Mouse (Mus musculus): ENCODE data around the gene Gstz1. TPM values are rescaled to one million over a fixed set of nuclear protein-coding genes. Genes with fewer than 3 reads are reported as not detected.
A peak's percentile ranks its signal among the peaks of the same experiment; 100 is the strongest.
"Not testable (repeated sequence)": the region's sequence is repeated elsewhere in the genome, so short reads cannot be mapped to it uniquely, and the experiment has no call there.

Gene Gstz1
- total RNA-seq, 2 experiments from 2014 or later, result 48.6 to 49.3 TPM

- DNase-seq (ENCODE audit: low spot score in 2 of 2), result no peak
These were observed 10.4 kb downstream of the Gstz1 start for GRCm38 (mm10) chr12:87157361-87157760.

GRCm38 (mm10) chr12:87158099-87158498 is 11.1 kb downstream of the Gstz1 start:
- no peak for DNase-seq (ENCODE audit: low spot score in 2 of 2)

GRCm38 (mm10) chr12:87160310-87160709 is 13.3 kb downstream of the Gstz1 start:
- DNase-seq (ENCODE audit: low spot score in 2 of 2), result no peak

DNA sequence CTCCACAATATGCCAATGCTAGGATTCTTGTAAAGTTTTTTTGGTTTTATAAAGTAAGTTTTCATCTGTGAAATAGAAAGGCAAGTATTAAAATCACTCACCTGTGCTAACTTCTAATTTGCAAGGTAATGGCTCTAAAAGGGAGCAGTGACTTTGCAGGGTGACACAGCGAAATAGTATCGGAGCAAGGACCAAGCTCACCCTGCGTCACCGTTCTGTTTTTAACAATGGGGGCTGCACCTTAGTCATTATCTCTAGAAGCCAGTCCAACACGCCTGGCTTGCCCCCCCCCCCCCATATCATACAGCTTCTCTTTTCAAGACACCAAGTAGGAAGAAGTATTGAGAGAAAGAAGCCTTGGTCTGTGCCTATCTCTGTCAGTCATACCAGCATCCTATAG is 13.8 kb downstream of the Gstz1 start:
- DNase-seq (ENCODE audit: low spot score in 2 of 2), result no peak

DNA sequence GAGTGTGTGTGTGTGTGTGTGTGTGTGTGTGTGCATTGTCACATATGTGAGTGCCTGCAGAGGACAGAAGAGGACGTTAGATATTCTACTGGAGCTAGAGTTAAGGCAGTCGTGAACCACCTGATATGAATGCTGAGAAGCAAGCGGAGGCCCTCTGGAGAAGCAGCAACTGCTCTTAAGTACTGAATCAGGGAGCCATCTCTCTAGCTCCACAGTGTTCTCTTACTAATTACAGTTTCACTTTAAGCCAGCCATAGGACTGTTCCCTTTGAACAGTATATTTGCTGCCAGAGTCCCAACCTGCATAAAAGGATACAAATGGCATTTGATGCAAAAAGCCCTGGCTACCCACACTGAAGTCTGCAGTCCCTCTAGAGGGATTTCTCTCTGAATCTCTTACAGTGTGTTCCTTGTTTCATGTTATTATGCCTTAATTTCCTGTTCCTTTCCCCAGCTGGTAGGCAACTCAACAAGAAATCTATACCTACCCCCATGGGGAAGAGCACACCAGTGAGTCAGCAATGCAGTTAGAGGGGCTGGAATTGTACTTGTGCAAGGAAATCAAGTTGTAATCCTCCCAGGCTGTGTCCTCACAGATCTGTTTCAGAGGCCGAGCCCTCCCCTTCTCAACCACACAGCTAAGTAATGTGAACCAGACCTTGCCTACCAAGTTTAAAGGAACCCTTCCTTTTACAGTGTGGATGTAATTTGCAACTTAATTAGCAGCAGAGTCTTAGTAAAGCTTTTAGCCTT is 28.4 kb downstream of the Gstz1 start:
- DNase-seq (ENCODE audit: low spot score in 2 of 2), result no peak

DNA sequence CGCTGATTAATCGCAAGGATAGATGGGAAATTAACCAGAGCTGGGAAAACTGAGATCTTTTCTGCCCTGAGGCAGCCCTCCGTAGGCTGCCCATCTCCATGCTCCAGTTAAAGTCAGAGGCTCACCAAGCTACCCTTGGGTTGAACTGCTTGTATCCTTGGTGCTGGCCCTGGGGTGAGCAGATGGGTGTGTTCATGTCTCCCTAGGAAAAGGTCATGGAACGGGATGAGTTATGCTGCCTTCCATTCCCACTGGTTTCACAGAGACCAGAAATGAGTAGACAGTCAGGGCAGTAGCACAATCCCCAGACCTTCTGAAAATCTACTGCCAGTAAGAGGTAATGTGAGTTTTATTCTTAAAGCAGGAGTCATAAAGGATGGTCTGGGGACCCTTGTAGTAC is 30.7 kb downstream of the Gstz1 start:
- DNase-seq (ENCODE audit: low spot score in 2 of 2), result no peak

GRCm38 (mm10) chr12:87193008-87193407 is 46.0 kb downstream of the Gstz1 start:
- no peak for DNase-seq (ENCODE audit: low spot score in 2 of 2)

GRCm38 (mm10) chr12:87195069-87195468 is 48.1 kb downstream of the Gstz1 start:
- no peak for DNase-seq (ENCODE audit: low spot score in 2 of 2)

GRCm38 (mm10) chr12:87196310-87196709 is 49.3 kb downstream of the Gstz1 start:
- no peak for DNase-seq (ENCODE audit: low spot score in 2 of 2)

GRCm38 (mm10) chr12:87198792-87199191 is 51.8 kb downstream of the Gstz1 start:
- DNase-seq (ENCODE audit: low spot score in 2 of 2), result no peak

- DNase-seq (ENCODE audit: low spot score in 2 of 2), result peak in 1 of 2 experiments; percentile 22
These were observed 52.4 kb downstream of the Gstz1 start, which contains the start of gene Samd15 for GRCm38 (mm10) chr12:87199206-87199972. TSS of gene Samd15 (plus strand) at chr12:87199723.

GRCm38 (mm10) chr12:87199973-87200586 is 53.1 kb downstream of the Gstz1 start, which contains the start of gene Tmed8:
TSS of gene Tmed8 (minus strand) at chr12:87200454.
- DNase-seq (ENCODE audit: low spot score in 2 of 2), result peak; percentile 74 to 78

DNA sequence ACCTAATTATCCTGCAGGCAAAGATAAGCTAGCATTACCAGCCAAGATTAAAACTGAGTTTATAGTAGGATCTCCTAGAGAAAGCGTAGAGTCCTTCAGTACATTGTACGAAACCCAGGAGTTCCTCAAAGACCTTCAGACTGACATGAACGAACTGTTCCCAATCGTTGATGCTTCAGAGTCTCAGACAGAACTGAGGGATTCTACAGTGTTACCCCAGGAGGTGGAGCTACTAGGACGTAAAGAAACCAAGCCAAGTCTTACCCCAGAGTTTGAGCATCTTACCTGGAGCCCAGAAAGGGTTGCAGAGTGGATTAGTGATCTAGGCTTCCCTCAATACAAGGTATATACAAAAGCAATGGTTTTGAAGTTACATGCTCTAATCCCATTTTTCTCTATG is 54.7 kb downstream of the Gstz1 start:
- no peak for DNase-seq (ENCODE audit: low spot score in 2 of 2)

DNA sequence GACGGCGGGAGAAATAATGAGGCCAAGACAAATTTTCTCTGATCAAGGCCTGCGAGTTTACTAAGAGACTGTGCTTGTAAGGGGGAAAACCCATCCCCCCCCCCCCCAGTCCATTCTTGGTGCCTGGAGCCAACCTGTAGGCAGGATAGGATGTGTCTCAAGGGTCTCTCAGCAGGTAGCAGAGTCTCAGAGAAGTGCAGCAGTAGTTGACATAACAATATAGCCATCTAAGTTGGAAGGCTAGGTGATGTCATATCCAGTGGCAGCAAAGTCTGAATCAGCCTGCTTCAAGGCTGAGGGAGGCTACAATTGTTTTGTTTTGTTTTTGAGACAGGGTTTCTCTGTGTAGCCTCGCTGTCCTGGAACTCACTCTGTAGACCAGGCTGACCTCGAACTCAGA is 58.8 kb downstream of the Gstz1 start:
- DNase-seq (ENCODE audit: low spot score in 2 of 2), result not testable (repeated sequence)

DNA sequence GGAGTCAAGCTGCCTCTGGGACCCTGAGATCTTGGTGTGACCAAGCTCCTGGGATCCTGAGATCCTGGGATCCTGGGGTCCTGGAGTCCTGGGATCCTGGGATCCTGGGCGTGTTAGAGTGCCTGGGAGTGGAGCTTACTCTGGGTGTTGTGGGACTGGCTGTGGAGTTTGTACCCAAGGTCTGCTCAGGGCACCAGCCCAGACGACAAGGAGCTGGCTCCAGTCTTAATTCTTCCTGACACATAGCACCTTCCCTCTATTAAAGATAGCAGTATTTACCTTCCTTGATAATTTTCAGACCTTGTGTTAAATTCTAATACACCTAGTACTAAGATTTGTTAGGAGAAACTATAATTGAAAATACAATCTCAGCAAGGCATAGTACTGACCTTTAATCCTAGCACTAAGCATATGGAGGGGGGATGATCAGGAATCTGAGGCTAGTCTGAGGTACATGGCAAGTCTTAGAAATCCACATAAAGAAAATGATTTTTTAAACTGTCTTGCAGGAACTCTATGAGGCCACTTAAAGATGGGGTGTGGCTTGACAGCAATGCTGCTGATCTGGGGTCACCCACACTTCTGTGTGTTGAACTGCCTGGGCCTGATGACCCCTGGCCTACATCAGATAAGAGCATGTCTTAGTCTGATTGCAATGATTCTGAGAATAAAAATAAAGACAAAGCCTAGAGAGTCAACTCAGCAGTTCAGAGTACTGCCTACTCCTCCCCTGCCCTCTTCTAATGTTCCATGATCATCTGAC is 66.1 kb downstream of the Gstz1 start:
- no peak for DNase-seq (ENCODE audit: low spot score in 2 of 2)

Other genes with a start within 250 kb of the Gstz1 start
- gene Cipc, start 200.1 kb upstream of the Gstz1 start, total RNA-seq (2021), result 10 to 100 TPM; 60.4 to 63.6 TPM
- gene Zdhhc22, start 156.7 kb upstream of the Gstz1 start, total RNA-seq (2021), result 10 to 100 TPM in 1 of 2 experiments, 1 to 10 TPM in 1; 9.3 to 22.9 TPM
- gene Tmem63c, start 125.8 kb upstream of the Gstz1 start, total RNA-seq (2021), result 10 to 100 TPM; 30.3 to 33.4 TPM
- 1 to 10 TPM; 1.5 to 2.6 TPM for gene Ngb, start 44.6 kb upstream of the Gstz1 start, total RNA-seq (2021)
- gene Pomt2, start 803 bp downstream of the Gstz1 start, total RNA-seq (2021), result 10 to 100 TPM; 19.0 to 21.3 TPM
- 1 to 10 TPM; 2.5 to 3.7 TPM for gene Samd15, start 52.6 kb downstream of the Gstz1 start, total RNA-seq (2021)
- 10 to 100 TPM; 26.4 to 26.7 TPM for gene Tmed8, start 53.3 kb downstream of the Gstz1 start, total RNA-seq (2021)
- gene Noxred1, start 91.6 kb downstream of the Gstz1 start, total RNA-seq (2021), result 1 to 10 TPM in 1 of 2 experiments, under 1 TPM in 1; 0.93 to 1.2 TPM
- 10 to 100 TPM; 57.5 to 66.0 TPM for gene Vipas39, start 119.1 kb downstream of the Gstz1 start, total RNA-seq (2021)
- gene Ahsa1, start 119.3 kb downstream of the Gstz1 start, total RNA-seq (2021), result 100 to 1,000 TPM; 147 to 157 TPM
- under 1 TPM; 0.52 to 0.60 TPM for gene Ism2, start 152.5 kb downstream of the Gstz1 start, total RNA-seq (2021)
- 10 to 100 TPM; 50.3 to 60.5 TPM for gene Sptlc2, start 241.2 kb downstream of the Gstz1 start, total RNA-seq (2021)

Measured in layer of hippocampus, postnatal 14 days (tissue).